Mouse (Mus musculus) CH12.LX (cell line): ENCODE measurements around the gene Crabp1. TPM values are rescaled to one million over a fixed set of nuclear protein-coding genes. Genes with fewer than 3 reads are reported as not detected.

ENCODE experiments used
- DNase-seq: peaks from one replicate; pipeline ENCODE4 v3.0.0-alpha.2; 2013; ENCODE audit errors: extremely low read depth
- H3K27ac ChIP-seq: 2 replicates; pipeline ENCODE4 v1.5.1; 2012; ENCODE audit warnings: low read depth, mild to moderate bottlenecking, control low read depth, moderate library complexity; ENCODE audit not compliant: insufficient read depth
- H3K27me3 ChIP-seq: replicated peaks from 2 replicates; pipeline ENCODE3; 2012; ENCODE audit warnings: inconsistent platforms
- H3K36me3 ChIP-seq, 2 experiments: replicated peaks in 1 of 2; 2 replicates each; pipeline versions ENCODE3 to v1.6.1; 2012; ENCODE audit warnings: inconsistent platforms in 1 of 2, low read length in 1 of 2, mild to moderate bottlenecking in 1 of 2, mixed read lengths in 1 of 2, moderate library complexity in 1 of 2; ENCODE audit not compliant: control insufficient read depth in 1 of 2, insufficient read depth in 1 of 2
- H3K4me1 ChIP-seq, 2 experiments: 2 replicates each; pipeline ENCODE4 v1.6.1; 2012; ENCODE audit warnings: inconsistent platforms in 1 of 2, moderate library complexity in 1 of 2; ENCODE audit not compliant: insufficient read depth in 2 of 2, control insufficient read depth in 1 of 2
- H3K4me2 ChIP-seq: 2 replicates; pipeline ENCODE4 v1.6.1; 2012; ENCODE audit warnings: low read depth, mild to moderate bottlenecking, control low read depth; ENCODE audit not compliant: poor library complexity, insufficient read depth, severe bottlenecking
- H3K4me3 ChIP-seq, 3 experiments: fragments of 150-350 bp in 1 of 3; sonication (generic) in 1 of 3; replicated peaks in 1 of 3; 2 replicates each; pipeline versions ENCODE3 to v1.5.1; 2011 to 2012; ENCODE audit warnings: low read depth in 2 of 3, low read length in 2 of 3, mild to moderate bottlenecking in 2 of 3, moderate library complexity in 2 of 3, control low read depth in 1 of 3, improper control_type of control experiment in 1 of 3, inconsistent platforms in 1 of 3, mixed read lengths in 1 of 3; ENCODE audit not compliant: poor library complexity in 1 of 3
- H3K79me2 ChIP-seq: replicated peaks from 2 replicates; pipeline ENCODE4 v1.6.1; 2012; ENCODE audit warnings: mild to moderate bottlenecking, moderate library complexity; ENCODE audit not compliant: control insufficient read depth, poor library complexity, insufficient read depth, severe bottlenecking; ENCODE audit errors: extremely low read depth
- H3K9ac ChIP-seq: 2 replicates; pipeline ENCODE4 v1.6.1; 2012; ENCODE audit warnings: low read depth, mild to moderate bottlenecking, control low read depth, moderate library complexity; ENCODE audit not compliant: insufficient read depth
- H3K9me3 ChIP-seq: replicated peaks from 2 replicates; pipeline ENCODE3; 2012; ENCODE audit warnings: low read length, inconsistent platforms, mixed read lengths
- CHD1 ChIP-seq: IDR thresholded peaks from 2 replicates; pipeline ENCODE4 v1.6.1; 2012; ENCODE audit warnings: low read depth, low read length, improper control_type of control experiment, inconsistent platforms
- CHD2 ChIP-seq: IDR thresholded peaks from 2 replicates; pipeline ENCODE4 v1.6.1; 2011; ENCODE audit warnings: low read length, improper control_type of control experiment
- CTCF ChIP-seq, 2 experiments: IDR thresholded peaks in 1 of 2; conservative IDR thresholded peaks in 1 of 2; 2 replicates each; pipeline ENCODE4 v1.5.1; 2011 to 2012; ENCODE audit warnings: low read depth in 2 of 2, low read length in 2 of 2, improper control_type of control experiment in 1 of 2, inconsistent platforms in 1 of 2, mild to moderate bottlenecking in 1 of 2, moderate library complexity in 1 of 2
- ELF1 ChIP-seq: IDR thresholded peaks from 2 replicates; pipeline ENCODE4 v1.6.1; 2014; ENCODE audit warnings: low read depth, mild to moderate bottlenecking, inconsistent platforms, low read length, improper control_type of control experiment
- EP300 ChIP-seq: IDR thresholded peaks from 2 replicates; pipeline ENCODE4 v1.6.1; 2011; ENCODE audit warnings: low read length, improper control_type of control experiment
- ETS1 ChIP-seq: conservative IDR thresholded peaks from 2 replicates; pipeline ENCODE4 v1.6.1; 2012; ENCODE audit warnings: low read depth, mild to moderate bottlenecking, inconsistent platforms, low read length, improper control_type of control experiment, moderate library complexity
- GABPA ChIP-seq: IDR thresholded peaks from 2 replicates; pipeline ENCODE4 v1.6.1; 2012; ENCODE audit warnings: low read depth, low read length, improper control_type of control experiment, inconsistent platforms; ENCODE audit not compliant: insufficient replicate concordance
- HCFC1 ChIP-seq: IDR thresholded peaks from 2 replicates; pipeline ENCODE4 v1.6.1; 2012; ENCODE audit warnings: low read depth, mild to moderate bottlenecking, inconsistent platforms, low read length, improper control_type of control experiment
- JUN ChIP-seq: IDR thresholded peaks from 2 replicates; pipeline ENCODE4 v1.6.1; 2011; ENCODE audit warnings: low read depth, mild to moderate bottlenecking, low read length, improper control_type of control experiment, moderate library complexity; ENCODE audit not compliant: insufficient read depth
- JUND ChIP-seq: conservative IDR thresholded peaks from 2 replicates; pipeline ENCODE4 v1.6.1; 2011; ENCODE audit warnings: low read depth, low read length, improper control_type of control experiment
- KAT2A ChIP-seq: IDR thresholded peaks from 2 replicates; pipeline ENCODE4 v1.6.1; 2012; ENCODE audit warnings: low read length, improper control_type of control experiment, inconsistent platforms; ENCODE audit not compliant: insufficient replicate concordance
- MAFK ChIP-seq: IDR thresholded peaks from 2 replicates; pipeline ENCODE4 v1.6.1; 2011; ENCODE audit warnings: low read length, improper control_type of control experiment; ENCODE audit not compliant: insufficient replicate concordance
- MEF2A ChIP-seq: IDR thresholded peaks from 2 replicates; pipeline ENCODE4 v1.6.1; 2014; ENCODE audit warnings: low read depth, mild to moderate bottlenecking, inconsistent platforms, low read length, improper control_type of control experiment, borderline replicate concordance
- MYC ChIP-seq: IDR thresholded peaks from 2 replicates; pipeline ENCODE4 v1.6.1; 2011; ENCODE audit warnings: low read depth, mild to moderate bottlenecking, improper control_type of control experiment, low read length
- NELFE ChIP-seq: IDR thresholded peaks from 2 replicates; pipeline ENCODE4 v1.6.1; 2011; ENCODE audit warnings: low read depth, low read length, improper control_type of control experiment
- PAX5 ChIP-seq: IDR thresholded peaks from 2 replicates; pipeline ENCODE4 v1.6.1; 2012; ENCODE audit warnings: low read length, inconsistent platforms, mixed read lengths
- POLR2AphosphoS2 ChIP-seq: IDR thresholded peaks from 2 replicates; pipeline ENCODE4 v1.6.1; 2011; ENCODE audit warnings: low read depth, low read length, improper control_type of control experiment
- RAD21 ChIP-seq: IDR thresholded peaks from 2 replicates; pipeline ENCODE4 v1.6.1; 2011; ENCODE audit warnings: low read depth, mild to moderate bottlenecking, low read length, improper control_type of control experiment, moderate library complexity
- RCOR1 ChIP-seq: conservative IDR thresholded peaks from 2 replicates; pipeline ENCODE4 v1.6.1; 2012; ENCODE audit warnings: low read depth, mild to moderate bottlenecking, inconsistent platforms, low read length, improper control_type of control experiment
- SIN3A ChIP-seq: IDR thresholded peaks from 2 replicates; pipeline ENCODE4 v1.6.1; 2012; ENCODE audit warnings: low read length, improper control_type of control experiment, inconsistent platforms
- TBP ChIP-seq: conservative IDR thresholded peaks from 2 replicates; pipeline ENCODE4 v1.6.1; 2011; ENCODE audit warnings: low read depth, low read length, improper control_type of control experiment
- TCF12 ChIP-seq: IDR thresholded peaks from 2 replicates; pipeline ENCODE4 v1.6.1; 2014; ENCODE audit warnings: low read depth, mild to moderate bottlenecking, inconsistent platforms, low read length, improper control_type of control experiment
- UBTF ChIP-seq: IDR thresholded peaks from 2 replicates; pipeline ENCODE4 v1.6.1; 2012; ENCODE audit warnings: low read depth, mild to moderate bottlenecking, inconsistent platforms, low read length, improper control_type of control experiment, moderate library complexity
- USF1 ChIP-seq: IDR thresholded peaks from 2 replicates; pipeline ENCODE4 v1.6.1; 2014; ENCODE audit warnings: low read depth, mild to moderate bottlenecking, inconsistent platforms, low read length, improper control_type of control experiment
- USF2 ChIP-seq: conservative IDR thresholded peaks from 2 replicates; pipeline ENCODE4 v1.6.1; 2011; ENCODE audit warnings: low read depth, low read length, improper control_type of control experiment
- ZC3H11A ChIP-seq: IDR thresholded peaks from 2 replicates; pipeline ENCODE4 v1.6.1; 2012; ENCODE audit warnings: low read depth, mild to moderate bottlenecking, inconsistent platforms, low read length, improper control_type of control experiment
- ZMIZ1 ChIP-seq: IDR thresholded peaks from 2 replicates; pipeline ENCODE4 v1.6.1; 2012; ENCODE audit warnings: low read depth, mild to moderate bottlenecking, inconsistent platforms, low read length, improper control_type of control experiment
- ZNF384 ChIP-seq: IDR thresholded peaks from 2 replicates; pipeline ENCODE4 v1.6.1; 2012; ENCODE audit warnings: low read depth, low read length, improper control_type of control experiment, inconsistent platforms
- dilution Hi-C: fragments of 300-500 bp; cut with MboI; formaldehyde crosslinking; loops from 2 replicates; pipeline ENCODE4 v1.14.3; 2020; ENCODE audit warnings: low sequenced_read_pairs; ENCODE audit not compliant: extremely low pct_unique_long_range_greater_than_20kb, extremely low pct_ligation_motif_present
- in situ Hi-C: fragments of 300-500 bp; cut with MboI; formaldehyde crosslinking; loops from 3 replicates; pipeline ENCODE4 v1.14.3; 2019; ENCODE audit warnings: low sequenced_read_pairs, low pct_ligation_motif_present, low pct_unique_long_range_greater_than_20kb, mixed read lengths
- polyA plus RNA-seq: library from polyadenylated mRNA; unstranded; fragments of >175 nt; gene quantifications from 2 replicates; pipeline ENCODE4 v1.2.1, GENCODE M21; 2012; ENCODE audit warnings: low read depth; ENCODE audit not compliant: insufficient read length
- total RNA-seq, 2 experiments: library from RNA; depleted of rRNA; stranded (reverse); fragments of 300-350 nt in 1 of 2; fragments of >200 nt in 1 of 2; gene quantifications; 2 replicates each; pipeline ENCODE4 v1.2.3; 2012 to 2014

The Crabp1 gene
- total and polyA plus RNA-seq, 3 experiments, result not detected

GRCm38 (mm10) chr9:54752944-54753295, 11.6 kb upstream of the Crabp1 start:
- Histone ChIP-seq H3K27ac (no peak overlapping the region), H3K9ac (no peak overlapping the region), H3K4me3 (no peak overlapping the region), H3K79me2 (no peaks in the 10 kb centered on the region), H3K4me1 (peaks cover 0 to 5% of the 10 kb centered on the region in 2 experiments; a peak in 2 of 4 replicates), H3K36me3 (no peaks in the 10 kb centered on the region), H3K9me3 (no peaks in the 10 kb centered on the region), H3K4me2 (no peak overlapping the region), H3K27me3 (peaks cover 16% of the 10 kb centered on the region)
- TF ChIP-seq PAX5, result no peak
- TF ChIP-seq RAD21, result no peak
- no peak for TF ChIP-seq CHD1
- TF ChIP-seq SIN3A, result no peak
- TF ChIP-seq ELF1, result no peak
- no peak for TF ChIP-seq HCFC1
- TF ChIP-seq JUND, result no peak
- no peak for TF ChIP-seq GABPA
- no peak for TF ChIP-seq ZMIZ1
- TF ChIP-seq MAFK, result no peak
- TF ChIP-seq EP300, result no peak
- no peak for TF ChIP-seq ZC3H11A
- no peak for TF ChIP-seq MYC
- no peak for TF ChIP-seq USF1
- no peak for TF ChIP-seq TBP
- TF ChIP-seq POLR2AphosphoS2, result no peak
- no peak for TF ChIP-seq RCOR1
- no peak for TF ChIP-seq USF2
- no peak for TF ChIP-seq CHD2
- TF ChIP-seq KAT2A, result no peak
- in situ Hi-C loops, result no loop called here
- dilution Hi-C loops, result no loop called here
- no peak for DNase-seq

- dilution Hi-C loops (no loop called here), in situ Hi-C loops (no loop called here)
- H3K36me3 ChIP-seq, result no peaks in the 10 kb centered on the region
- peaks cover 70% of the 10 kb centered on the region for H3K27me3 ChIP-seq
- H3K4me1 ChIP-seq, result no peaks in the 10 kb centered on the region
- H3K4me2 ChIP-seq, result no peak overlapping the region
- H3K9ac ChIP-seq, result no peak overlapping the region
- no peak overlapping the region for H3K4me3 ChIP-seq
- no peak for DNase-seq
- TF ChIP-seq KAT2A (no peak), CTCF (conservative IDR thresholded peaks at IDR 0.05 in 1 of 2, IDR thresholded peaks at IDR 0.05 in 1 of 2; ENCODE audit: low read depth in 2 of 2, low read length in 2 of 2) (no peak), JUN (no peak), ZMIZ1 (no peak), ZC3H11A (no peak), MAFK (no peak), GABPA (no peak), TCF12 (no peak), RAD21 (no peak), USF2 (no peak), ZNF384 (no peak), ETS1 (no peak), NELFE (no peak), MEF2A (no peak), UBTF (no peak), SIN3A (no peak)
- H3K9me3 ChIP-seq, result no peaks in the 10 kb centered on the region
- no peak overlapping the region for H3K27ac ChIP-seq
- no peaks in the 10 kb centered on the region for H3K79me2 ChIP-seq
Observed at GRCm38 (mm10) chr9:54759592-54759991, 5.0 kb upstream of the Crabp1 start.
